Mouse (Mus musculus) MEL (cell line): Measurements from ENCODE around the gene Stim1. TPM values are rescaled to one million over a fixed set of nuclear protein-coding genes. Genes with fewer than 3 reads are reported as not detected.

Source experiments
- DNase-seq: peaks from one replicate; pipeline ENCODE4 v3.0.0; 2011; ENCODE audit warnings: low read depth, low spot score
- H3K27ac ChIP-seq: 2 replicates; pipeline ENCODE4 v1.5.1; 2012; ENCODE audit warnings: low read depth, mild to moderate bottlenecking, control low read depth, low read length, moderate library complexity; ENCODE audit not compliant: control insufficient read depth
- H3K27me3 ChIP-seq, 2 experiments: fragments of 150-350 bp in 1 of 2; sonication (generic) in 1 of 2; 2 replicates each; pipeline ENCODE4 v1.6.1; 2012; ENCODE audit warnings: low read length in 2 of 2, mild to moderate bottlenecking in 2 of 2, improper control_type of control experiment in 1 of 2, moderate library complexity in 1 of 2; ENCODE audit not compliant: insufficient read depth in 2 of 2, control insufficient read depth in 1 of 2
- H3K36me3 ChIP-seq, 2 experiments: 2 replicates each; pipeline ENCODE4 v1.6.1; 2012 to 2014; ENCODE audit warnings: low read length in 2 of 2, improper control_type of control experiment in 1 of 2, inconsistent platforms in 1 of 2, mild to moderate bottlenecking in 1 of 2; ENCODE audit not compliant: insufficient read depth in 2 of 2, control insufficient read depth in 1 of 2
- H3K4me1 ChIP-seq, 2 experiments: fragments of 150-350 bp in 1 of 2; sonication (generic) in 1 of 2; 2 replicates each; pipeline ENCODE4 v1.6.1; 2012; ENCODE audit warnings: low read length in 2 of 2, improper control_type of control experiment in 1 of 2, mild to moderate bottlenecking in 1 of 2; ENCODE audit not compliant: insufficient read depth in 2 of 2, control insufficient read depth in 1 of 2
- H3K4me3 ChIP-seq, 2 experiments: fragments of 150-350 bp in 1 of 2; sonication (generic) in 1 of 2; 2 replicates each; pipeline ENCODE4 v1.5.1; 2012; ENCODE audit warnings: low read depth in 2 of 2, low read length in 2 of 2, mild to moderate bottlenecking in 2 of 2, moderate library complexity in 2 of 2, control low read depth in 1 of 2, improper control_type of control experiment in 1 of 2; ENCODE audit not compliant: control insufficient read depth in 1 of 2, insufficient read depth in 1 of 2
- H3K79me2 ChIP-seq: 2 replicates; pipeline ENCODE4 v1.6.1; 2012; ENCODE audit warnings: mild to moderate bottlenecking, low read length, moderate library complexity; ENCODE audit not compliant: control insufficient read depth, poor library complexity, insufficient read depth
- H3K9ac ChIP-seq: 2 replicates; pipeline ENCODE4 v1.6.1; 2012; ENCODE audit warnings: low read depth, mild to moderate bottlenecking, control low read depth, low read length, moderate library complexity; ENCODE audit not compliant: control insufficient read depth, poor library complexity, severe bottlenecking
- H3K9me3 ChIP-seq: fragments of 150-350 bp; sonication (generic); replicated peaks from 2 replicates; pipeline ENCODE4 v1.6.1; 2012; ENCODE audit warnings: mild to moderate bottlenecking, low read length, improper control_type of control experiment, moderate library complexity; ENCODE audit not compliant: insufficient read depth
- CTCF ChIP-seq, 3 experiments: IDR thresholded peaks in 2 of 3; conservative IDR thresholded peaks in 1 of 3; 2 replicates each; pipeline ENCODE4 v1.5.1; 2011 to 2012; ENCODE audit warnings: low read length in 3 of 3, low read depth in 2 of 3, mild to moderate bottlenecking in 2 of 3, improper control_type of control experiment in 1 of 3, inconsistent platforms in 1 of 3, mixed read lengths in 1 of 3, moderate library complexity in 1 of 3; ENCODE audit not compliant: control insufficient read depth in 1 of 3, insufficient read depth in 1 of 3, poor library complexity in 1 of 3, severe bottlenecking in 1 of 3
- JUND ChIP-seq: IDR thresholded peaks from 2 replicates; pipeline ENCODE4 v1.6.1; 2011; ENCODE audit warnings: low read depth, mild to moderate bottlenecking, improper control_type of control experiment, low read length
- MAFK ChIP-seq: IDR thresholded peaks from 2 replicates; pipeline ENCODE4 v1.6.1; 2011; ENCODE audit warnings: low read depth, mild to moderate bottlenecking, low read length, improper control_type of control experiment, borderline replicate concordance
- MAX ChIP-seq: IDR thresholded peaks from 2 replicates; pipeline ENCODE4 v1.6.1; 2011; ENCODE audit warnings: low read length, improper control_type of control experiment
- MEF2A ChIP-seq: IDR thresholded peaks from 2 replicates; pipeline ENCODE4 v1.6.1; 2014; ENCODE audit warnings: low read depth, mild to moderate bottlenecking, inconsistent platforms, low read length, improper control_type of control experiment; ENCODE audit not compliant: poor library complexity, insufficient replicate concordance, severe bottlenecking; ENCODE audit errors: extremely low read depth
- MYB ChIP-seq: IDR thresholded peaks from 2 replicates; pipeline ENCODE4 v1.6.1; 2011; ENCODE audit warnings: mild to moderate bottlenecking, low read depth, low read length, improper control_type of control experiment
- RAD21 ChIP-seq: IDR thresholded peaks from 2 replicates; pipeline ENCODE4 v1.6.1; 2011; ENCODE audit warnings: mild to moderate bottlenecking, low read depth, low read length, improper control_type of control experiment
- RCOR1 ChIP-seq: IDR thresholded peaks from 2 replicates; pipeline ENCODE4 v1.6.1; 2012; ENCODE audit warnings: low read depth, mild to moderate bottlenecking, inconsistent platforms, low read length, improper control_type of control experiment
- SIN3A ChIP-seq: IDR thresholded peaks from 2 replicates; pipeline ENCODE4 v1.6.1; 2012; ENCODE audit warnings: low read length, improper control_type of control experiment, inconsistent platforms
- SMC3 ChIP-seq: IDR thresholded peaks from 2 replicates; pipeline ENCODE4 v1.6.1; 2011; ENCODE audit warnings: low read depth, low read length, improper control_type of control experiment
- TAL1 ChIP-seq: IDR thresholded peaks from 2 replicates; pipeline ENCODE4 v1.6.1; 2012; ENCODE audit warnings: mild to moderate bottlenecking, inconsistent platforms, low read length, moderate library complexity, mixed read lengths
- TBP ChIP-seq: IDR thresholded peaks from 2 replicates; pipeline ENCODE4 v1.8.0; 2011; ENCODE audit warnings: low read depth, low read length, improper control_type of control experiment
- ZC3H11A ChIP-seq: IDR thresholded peaks from 2 replicates; pipeline ENCODE4 v1.6.1; 2012; ENCODE audit warnings: low read depth, mild to moderate bottlenecking, inconsistent platforms, low read length, improper control_type of control experiment
- ZKSCAN1 ChIP-seq: IDR thresholded peaks from 2 replicates; pipeline ENCODE4 v1.6.1; 2012; ENCODE audit warnings: low read depth, mild to moderate bottlenecking, inconsistent platforms, low read length, improper control_type of control experiment, moderate library complexity
- ZNF384 ChIP-seq: IDR thresholded peaks from 2 replicates; pipeline ENCODE4 v1.6.1; 2012; ENCODE audit warnings: low read depth, mild to moderate bottlenecking, inconsistent platforms, low read length, improper control_type of control experiment
- polyA plus RNA-seq, 2 experiments: library from polyadenylated mRNA; stranded (reverse) in 1 of 2; unstranded in 1 of 2; fragments of >175 nt in 1 of 2; fragments of >200 nt in 1 of 2; gene quantifications; 2 replicates each; pipeline versions ENCODE4 v1.2.1 to v1.2.4; 2012; ENCODE audit warnings: low replicate concordance in 2 of 2, low read depth in 1 of 2; ENCODE audit not compliant: insufficient read length in 2 of 2, insufficient read depth in 1 of 2, missing spikeins in 1 of 2
- total RNA-seq: library from RNA; depleted of rRNA; stranded (reverse); fragments of 300-350 nt; gene quantifications from 2 replicates; pipeline ENCODE4 v1.2.3, GENCODE M21; 2012

Gene Stim1
- total and polyA plus RNA-seq, 3 experiments = 26.1 to 65.0 TPM; not detected in 1

- Histone ChIP-seq H3K36me3 (peaks cover 0 to 23% of the 10 kb centered on the region in 2 experiments; a peak in 2 of 4 replicates), H3K27ac (no peak within 1 kb of the TSS), H3K9ac (no peak within 1 kb of the TSS), H3K4me1 (peaks cover 15 to 27% of the 10 kb centered on the region in 2 experiments), H3K9me3 (no peaks in the 10 kb centered on the region), H3K4me3 (no peak within 1 kb of the TSS), H3K79me2 (peaks cover 2% of the 10 kb centered on the region; the same call in 1 of the 2 replicates), H3K27me3 (no peaks in the 10 kb centered on the region)
- DNase-seq = no peak
- TF ChIP-seq TAL1 = no peak
- TF ChIP-seq ZKSCAN1 = no peak
- no peak for TF ChIP-seq MAX
- TF ChIP-seq RCOR1 = no peak
These were observed 11.7 kb upstream of the Stim1 start, which contains the start of gene Rhog for GRCm38 (mm10) chr7:102255954-102256353. Gene Rhog, minus strand, starts transcription at chr7:102256054.

GRCm38 (mm10) chr7:102256636-102257035, 11.0 kb upstream of the Stim1 start:
- Histone ChIP-seq H3K27me3 (no peaks in the 10 kb centered on the region), H3K79me2 (no peaks in the 10 kb centered on the region), H3K4me1 (peaks cover 15 to 21% of the 10 kb centered on the region in 2 experiments), H3K27ac (no peak overlapping the region), H3K9ac (no peak overlapping the region), H3K4me3 (no peak overlapping the region), H3K9me3 (no peaks in the 10 kb centered on the region), H3K36me3 (peaks cover 0 to 17% of the 10 kb centered on the region in 2 experiments; a peak in 2 of 4 replicates)
- no peak for DNase-seq
- TF ChIP-seq MEF2A = no peak
- peak; percentile 89 for TF ChIP-seq MAFK

- H3K36me3 ChIP-seq = peaks cover 0 to 13% of the 10 kb centered on the region in 2 experiments; a peak in 2 of 4 replicates
- TF ChIP-seq RCOR1 (no peak), SMC3 (peak; percentile 89), JUND (no peak), RAD21 (peak; percentile 80), ZNF384 (peak; percentile 66; the same call in 1 of the 2 replicates), SIN3A (peak; percentile 53; the same call in 1 of the 2 replicates), MYB (no peak), TBP (no peak), CTCF (IDR thresholded peaks at IDR 0.05 in 2 of 3, conservative IDR thresholded peaks at IDR 0.05 in 1 of 3; ENCODE audit: control insufficient read depth in 1 of 3, insufficient read depth in 1 of 3, low read depth in 2 of 3, low read length in 3 of 3, poor library complexity in 1 of 3, severe bottlenecking in 1 of 3) (peak; percentile 52 to 84 (median 74)), ZC3H11A (peak; percentile 87)
- peak; percentile 89 for DNase-seq
- H3K4me1 ChIP-seq = peaks cover 12 to 13% of the 10 kb centered on the region in 2 experiments
- H3K79me2 ChIP-seq = no peaks in the 10 kb centered on the region
- no peak overlapping the region for H3K27ac ChIP-seq
- H3K27me3 ChIP-seq = no peaks in the 10 kb centered on the region
- no peak overlapping the region for H3K4me3 ChIP-seq
- no peaks in the 10 kb centered on the region for H3K9me3 ChIP-seq
- no peak overlapping the region for H3K9ac ChIP-seq
These were observed 9.4 kb upstream of the Stim1 start for GRCm38 (mm10) chr7:102258189-102258588.
